Mouse (Mus musculus) C2C12 (cell line): ENCODE results near the gene Trmt1.

Experiments used
- CEBPB ChIP-seq: IDR thresholded peaks from one replicate; pipeline ENCODE4 v1.6.1; 2011; ENCODE audit warnings: low read depth, mild to moderate bottlenecking, control low read depth, moderate library complexity
- CTCF ChIP-seq: IDR thresholded peaks from one replicate; pipeline ENCODE4 v1.5.1; 2011; ENCODE audit not compliant: control insufficient read depth, insufficient read depth, insufficient read length
- FOSL1 ChIP-seq: IDR thresholded peaks from one replicate; pipeline ENCODE4 v1.8.0; 2011; ENCODE audit warnings: mild to moderate bottlenecking, low read length; ENCODE audit not compliant: poor library complexity, insufficient read depth, severe bottlenecking
- MAX ChIP-seq: IDR thresholded peaks from one replicate; pipeline ENCODE4 v1.6.1; 2011; ENCODE audit warnings: mild to moderate bottlenecking, control low read depth
- MYOD1 ChIP-seq: IDR thresholded peaks from one replicate; pipeline ENCODE4 v1.6.1; 2011; ENCODE audit warnings: low read depth; ENCODE audit not compliant: control insufficient read depth, insufficient read length
- USF1 ChIP-seq: IDR thresholded peaks from one replicate; pipeline ENCODE4 v1.6.1; 2011; ENCODE audit warnings: low read depth, mild to moderate bottlenecking, control low read depth, moderate library complexity

- TF ChIP-seq CTCF (no peak), CEBPB (no peak), MYOD1 (no peak), MAX (no peak), USF1 (no peak), FOSL1 (no peak)
Observed at GRCm38 (mm10) chr8:84650213-84650612, 35.9 kb upstream of the Trmt1 start.
